Mouse (Mus musculus) limb, embryonic 15.5 days (tissue): Measurements from ENCODE around the gene Cys1. TPM values are rescaled to one million over a fixed set of nuclear protein-coding genes. Genes with fewer than 3 reads are reported as not detected.

Experiments used
- ATAC-seq: fragments of 200-750 bp; cut with Nextera tagmentation; 2 replicates; pipeline ENCODE4 v1.8.0; 2017; ENCODE audit warnings: low read depth, moderate TSS enrichment; ENCODE audit not compliant: insufficient number of reproducible peaks, low FRiP score, low TSS enrichment
- H3K27ac ChIP-seq: fragments of 300-500 bp; sonication (generic); 2 replicates; pipeline ENCODE4 v1.5.1; 2015; ENCODE audit warnings: moderate library complexity, mild to moderate bottlenecking, inconsistent platforms
- H3K27me3 ChIP-seq: fragments of 300-500 bp; sonication (generic); 2 replicates; pipeline ENCODE4 v1.6.1; 2015; ENCODE audit warnings: inconsistent platforms
- H3K36me3 ChIP-seq: fragments of 300-500 bp; sonication (generic); 2 replicates; pipeline ENCODE4 v1.6.1; 2015; ENCODE audit warnings: inconsistent platforms
- H3K4me1 ChIP-seq: fragments of 300-500 bp; sonication (generic); 2 replicates; pipeline ENCODE4 v1.6.1; 2015; ENCODE audit warnings: inconsistent platforms
- H3K4me2 ChIP-seq: fragments of 300-500 bp; sonication (generic); 2 replicates; pipeline ENCODE4 v1.6.1; 2015; ENCODE audit warnings: mild to moderate bottlenecking, inconsistent platforms
- H3K4me3 ChIP-seq: fragments of 300-500 bp; sonication (generic); 2 replicates; pipeline ENCODE4 v1.5.1; 2015; ENCODE audit warnings: mild to moderate bottlenecking, inconsistent platforms
- H3K9ac ChIP-seq: fragments of 300-500 bp; sonication (generic); 2 replicates; pipeline ENCODE4 v1.6.1; 2015; ENCODE audit warnings: inconsistent platforms
- H3K9me3 ChIP-seq: fragments of 300-500 bp; sonication (generic); 2 replicates; pipeline ENCODE4 v1.6.1; 2016; ENCODE audit warnings: inconsistent platforms
- WGBS: fragments of 180-500 bp; shearing (Covaris S2); methylation state at CpG from one replicate; pipeline ENCODE4 v1.1.7; 2015; 5-methylcytosine and 5-hydroxymethylcytosine counted together
- polyA plus RNA-seq: library from polyadenylated mRNA; unstranded; fragments of >200 nt; fragmentation: Nextera tagmentation; extraction: Ambion mirVana; gene quantifications from 2 replicates; pipeline ENCODE4 v1.2.1, GENCODE M21; 2015

Cys1 gene
- polyA plus RNA-seq, 1 experiment from 2014 or later = 8.1 TPM

- WGBS = 35% methylated on average over 16 of the region's 16 CpGs
- no peaks in the 10 kb centered on the region for H3K4me1 ChIP-seq
- H3K27me3 ChIP-seq = 0 out of 2 replicates have a peak, but pooled peaks cover 5% of the 10 kb centered on the region
- H3K4me3 ChIP-seq = no peak overlapping the region
- H3K4me2 ChIP-seq = no peak overlapping the region
- H3K9me3 ChIP-seq = no peaks in the 10 kb centered on the region
- H3K9ac ChIP-seq = no peak overlapping the region
- no peaks in the 10 kb centered on the region for H3K36me3 ChIP-seq
- no peak for ATAC-seq
- H3K27ac ChIP-seq = no peak overlapping the region
These were observed 15.2 kb upstream of the Cys1 start for GRCm38 (mm10) chr12:24696500-24697483.

DNA sequence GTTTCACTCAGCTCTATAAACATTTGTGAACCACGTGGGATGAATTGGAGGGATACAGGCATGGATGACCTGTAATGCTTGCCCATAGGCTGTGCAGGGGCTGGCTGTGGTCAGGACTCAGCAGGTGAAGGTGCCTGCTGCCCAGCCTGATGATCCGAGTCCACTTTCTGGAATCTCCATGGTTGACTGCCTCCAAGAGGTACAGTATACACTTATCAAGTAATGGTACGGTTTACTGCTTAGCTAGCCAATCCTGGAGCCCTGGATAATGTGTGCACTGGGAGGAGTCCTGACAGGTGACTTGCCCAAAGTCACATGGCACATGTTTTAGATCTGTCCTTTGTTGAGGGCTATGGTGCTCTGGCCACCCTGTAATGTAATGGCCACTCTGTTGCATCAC lies 8.7 kb upstream of the Cys1 start:
- Histone ChIP-seq H3K27ac (no peak overlapping the region), H3K27me3 (no peaks in the 10 kb centered on the region), H3K4me1 (no peaks in the 10 kb centered on the region), H3K9ac (no peak overlapping the region), H3K4me3 (no peak overlapping the region), H3K9me3 (no peaks in the 10 kb centered on the region), H3K36me3 (no peaks in the 10 kb centered on the region), H3K4me2 (no peak overlapping the region)
- WGBS = 75% methylated on average over 3 of the region's 3 CpGs
- no peak for ATAC-seq

GRCm38 (mm10) chr12:24686696-24687346 lies 5.2 kb upstream of the Cys1 start:
- no peaks in the 10 kb centered on the region for H3K36me3 ChIP-seq
- H3K27ac ChIP-seq = no peak overlapping the region
- H3K4me2 ChIP-seq = no peak overlapping the region
- 71% methylated on average over 11 of the region's 11 CpGs for WGBS
- no peaks in the 10 kb centered on the region for H3K9me3 ChIP-seq
- H3K27me3 ChIP-seq = no peaks in the 10 kb centered on the region; the same call in 1 of the 2 replicates
- no peak overlapping the region for H3K9ac ChIP-seq
- peaks cover 12% of the 10 kb centered on the region for H3K4me1 ChIP-seq
- H3K4me3 ChIP-seq = no peak overlapping the region
- ATAC-seq = no peak

DNA sequence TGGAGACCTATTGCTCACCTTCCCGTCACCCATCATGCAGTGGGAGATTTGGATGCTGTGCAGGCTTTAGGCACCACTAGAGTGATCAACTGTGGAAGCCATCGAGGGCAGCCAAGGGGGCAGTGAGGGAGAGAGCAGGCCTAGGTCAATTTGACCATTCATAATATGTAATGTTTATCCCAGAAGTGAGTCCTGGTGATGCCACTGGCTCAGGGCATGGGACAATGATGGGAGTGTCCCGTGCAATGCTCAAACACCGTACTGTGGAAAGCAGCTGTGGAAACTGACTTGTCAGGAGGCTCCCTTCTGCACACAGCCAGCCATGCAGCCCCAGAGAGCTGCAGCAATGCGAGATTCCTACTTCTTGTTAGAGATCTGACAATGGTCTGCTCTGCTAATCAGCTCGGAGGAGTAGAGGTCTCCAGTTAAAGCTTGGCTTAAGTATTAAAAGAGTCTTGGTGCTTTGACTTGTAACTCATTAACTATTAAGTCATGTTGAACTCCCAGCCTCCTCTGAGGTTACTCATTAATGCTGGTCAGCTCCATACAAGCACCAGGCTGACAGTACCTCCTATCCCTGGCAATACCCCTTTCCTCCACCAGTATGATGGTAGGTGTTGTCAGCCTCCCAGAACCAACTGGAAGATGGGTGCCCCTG lies 4.6 kb upstream of the Cys1 start:
- Histone ChIP-seq H3K9ac (no peak overlapping the region), H3K27ac (no peak overlapping the region), H3K27me3 (peaks cover 4% of the 10 kb centered on the region; the same call in 1 of the 2 replicates), H3K4me1 (peaks cover 19% of the 10 kb centered on the region), H3K36me3 (no peaks in the 10 kb centered on the region), H3K4me3 (no peak overlapping the region), H3K4me2 (no peak overlapping the region), H3K9me3 (no peaks in the 10 kb centered on the region)
- 71% methylated on average over 6 of the region's 6 CpGs for WGBS
- ATAC-seq = no peak

GRCm38 (mm10) chr12:24683461-24683860 lies 1.8 kb upstream of the Cys1 start:
- 61% methylated on average over 7 of the region's 7 CpGs for WGBS
- no peak for ATAC-seq
- peak overlapping the region; percentile 87 for H3K27ac ChIP-seq
- peaks cover 10% of the 10 kb centered on the region; the same call in 1 of the 2 replicates for H3K27me3 ChIP-seq
- no peak overlapping the region for H3K4me2 ChIP-seq
- no peaks in the 10 kb centered on the region for H3K9me3 ChIP-seq
- H3K4me1 ChIP-seq = peaks cover 35% of the 10 kb centered on the region
- H3K9ac ChIP-seq = no peak overlapping the region
- H3K36me3 ChIP-seq = no peaks in the 10 kb centered on the region
- H3K4me3 ChIP-seq = no peak overlapping the region

DNA sequence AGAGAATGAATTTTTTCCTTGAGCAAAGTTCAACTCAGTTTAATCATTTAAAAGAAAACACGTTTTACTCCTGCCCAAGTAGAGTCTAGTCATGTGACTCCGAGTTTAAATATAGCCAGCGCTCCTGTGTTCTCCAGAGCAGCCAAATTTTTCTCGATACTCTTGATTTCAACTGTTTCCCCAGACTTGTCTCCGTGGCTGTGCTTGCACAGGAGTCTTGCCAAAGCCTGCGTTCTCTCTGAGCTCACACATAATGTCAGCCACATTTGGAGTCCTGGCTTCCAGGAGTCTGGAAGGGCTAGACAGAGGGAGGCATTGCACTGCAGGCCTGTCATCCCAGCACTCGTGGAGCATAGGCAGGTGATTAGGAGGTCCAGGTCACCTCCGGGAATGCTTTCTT lies 950 bp upstream of the Cys1 start:
- Histone ChIP-seq H3K27me3 (peaks cover 10% of the 10 kb centered on the region; the same call in 1 of the 2 replicates), H3K36me3 (no peaks in the 10 kb centered on the region), H3K4me2 (0 out of 2 replicates have a peak overlapping the region, but pooled peaks have one; percentile 0), H3K9me3 (no peaks in the 10 kb centered on the region), H3K27ac (peak overlapping the region; percentile 87), H3K9ac (no peak overlapping the region), H3K4me3 (no peak overlapping the region), H3K4me1 (peaks cover 35% of the 10 kb centered on the region)
- WGBS = 26% methylated on average over 8 of the region's 8 CpGs
- peak; percentile 73 for ATAC-seq

DNA sequence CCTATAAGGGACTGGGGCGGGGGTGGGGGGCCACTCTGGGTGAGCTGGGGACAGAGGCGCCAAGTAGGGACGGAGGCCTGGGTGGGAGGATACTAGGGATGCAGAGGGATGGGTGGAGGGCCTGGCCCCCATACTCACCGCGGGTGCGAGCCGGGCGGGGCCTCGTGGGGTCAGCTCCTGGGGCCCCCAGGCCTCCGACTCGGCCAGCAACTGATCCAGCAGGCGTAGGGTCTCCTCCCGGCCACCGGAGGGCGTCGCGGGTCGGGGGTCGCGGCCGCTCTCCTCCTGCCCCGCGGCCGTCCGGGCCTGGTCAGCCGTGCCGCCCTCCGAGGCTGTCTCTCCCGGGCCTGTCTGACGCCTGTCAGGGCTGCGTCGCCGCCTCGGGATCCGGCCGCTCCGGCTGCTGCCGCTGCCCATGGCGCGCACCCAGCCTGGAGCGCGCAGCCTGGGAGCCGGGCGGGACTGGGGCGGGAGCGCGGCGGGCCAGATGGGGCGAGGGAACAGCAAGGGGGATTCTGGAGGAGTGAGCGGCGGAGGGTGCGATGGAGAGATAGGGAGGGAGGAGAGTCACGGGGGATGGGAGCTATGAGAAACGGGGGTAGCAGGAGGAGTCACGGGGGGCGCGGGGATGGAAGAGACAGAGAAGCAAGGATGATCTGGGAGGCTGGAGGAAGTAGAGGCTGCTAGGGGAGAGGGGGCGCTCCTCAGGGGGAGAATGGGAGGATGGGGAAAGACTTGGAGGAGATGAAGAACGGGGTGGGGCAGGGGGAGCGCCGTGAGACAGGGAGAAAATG lies 924 bp downstream of the Cys1 start:
- H3K4me2 ChIP-seq = peak overlapping the region; percentile 92
- H3K36me3 ChIP-seq = no peaks in the 10 kb centered on the region
- peaks cover 35% of the 10 kb centered on the region for H3K4me1 ChIP-seq
- H3K27ac ChIP-seq = peak overlapping the region; percentile 82
- no peaks in the 10 kb centered on the region for H3K9me3 ChIP-seq
- peaks cover 10% of the 10 kb centered on the region; the same call in 1 of the 2 replicates for H3K27me3 ChIP-seq
- WGBS = 1% methylated on average over 57 of the region's 61 CpGs
- ATAC-seq = 0 out of 2 replicates have a peak, but pooled peaks have one; percentile 52
- peak overlapping the region; percentile 65 for H3K4me3 ChIP-seq
- peak overlapping the region; percentile 71 for H3K9ac ChIP-seq

DNA sequence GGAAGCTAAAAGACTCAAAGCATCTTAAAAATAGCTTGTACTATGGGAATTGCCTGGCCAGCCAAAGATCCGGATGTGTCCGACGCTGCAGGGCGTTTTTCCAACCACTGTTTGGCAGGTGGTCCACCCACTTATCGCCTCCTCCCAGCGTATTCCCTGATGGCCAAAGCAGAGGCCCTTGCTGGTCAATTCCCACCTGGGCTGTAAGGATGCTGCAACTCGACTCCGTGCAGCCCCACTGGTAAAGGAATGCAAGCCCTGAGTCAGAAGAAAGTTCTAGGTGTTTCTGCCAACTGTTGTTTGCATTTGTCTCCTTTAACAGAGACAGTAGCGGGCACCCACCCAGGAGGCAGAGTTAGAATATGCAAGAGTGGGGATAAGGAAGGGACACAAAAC lies 1.5 kb downstream of the Cys1 start:
- H3K9ac ChIP-seq = peak overlapping the region; percentile 71
- WGBS = 6% methylated on average over 9 of the region's 9 CpGs

DNA sequence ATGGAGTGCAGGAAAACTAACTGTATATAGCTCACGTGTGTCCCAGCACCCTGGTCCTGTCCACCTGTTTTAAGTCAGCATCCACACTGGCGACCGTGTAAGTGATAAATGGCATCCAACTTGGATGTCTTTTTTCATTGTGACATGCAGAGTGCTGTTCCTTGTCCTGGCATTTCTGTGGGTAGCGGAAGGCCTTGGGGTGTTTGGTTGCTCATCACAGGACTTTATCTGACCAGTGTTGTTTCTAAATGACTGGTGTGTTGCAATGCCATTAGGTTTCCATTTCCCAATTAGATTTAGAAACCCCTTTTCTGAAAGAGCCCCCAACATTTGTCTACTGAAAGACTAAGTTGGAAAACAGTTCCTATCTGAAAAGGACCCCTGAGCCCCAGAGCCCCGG lies 19.5 kb downstream of the Cys1 start:
- H3K9ac ChIP-seq = no peak overlapping the region
- peaks cover 50% of the 10 kb centered on the region for H3K36me3 ChIP-seq
- H3K27me3 ChIP-seq = no peaks in the 10 kb centered on the region
- H3K4me1 ChIP-seq = no peaks in the 10 kb centered on the region
- WGBS = 82% methylated on average over 5 of the region's 5 CpGs
- no peak overlapping the region for H3K4me2 ChIP-seq
- no peak overlapping the region for H3K4me3 ChIP-seq
- ATAC-seq = no peak
- no peak overlapping the region for H3K27ac ChIP-seq
- H3K9me3 ChIP-seq = no peaks in the 10 kb centered on the region

More for the DNA sequence above, 1.5 kb downstream of the Cys1 start:
- peak overlapping the region; percentile 65 for H3K4me3 ChIP-seq
- peak overlapping the region; percentile 82 for H3K27ac ChIP-seq
- H3K36me3 ChIP-seq = no peaks in the 10 kb centered on the region
- peak overlapping the region; percentile 92 for H3K4me2 ChIP-seq
- H3K27me3 ChIP-seq = peaks cover 10% of the 10 kb centered on the region; the same call in 1 of the 2 replicates
- peaks cover 35% of the 10 kb centered on the region for H3K4me1 ChIP-seq
- ATAC-seq = no peak
- H3K9me3 ChIP-seq = no peaks in the 10 kb centered on the region

DNA sequence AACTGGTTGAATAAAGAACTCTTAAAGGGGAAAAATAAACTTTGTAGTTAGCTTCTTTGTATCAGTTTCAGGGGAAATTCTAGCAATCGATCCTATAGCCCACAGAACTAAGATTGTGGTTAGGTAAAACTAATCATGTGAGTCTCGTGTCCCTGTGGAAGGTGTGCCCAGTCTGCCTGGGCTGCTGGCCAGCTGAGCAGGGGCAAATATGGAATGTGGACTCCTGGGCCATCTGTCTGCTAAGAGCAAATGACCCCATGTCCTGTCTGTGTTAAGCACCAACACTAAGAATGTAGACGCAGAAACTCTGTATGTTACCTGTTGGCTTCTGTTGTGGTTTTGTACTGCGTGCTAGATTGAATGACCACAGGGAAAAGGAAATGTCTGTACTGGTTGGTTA lies 20.5 kb downstream of the Cys1 start:
- 72% methylated on average over 4 of the region's 4 CpGs for WGBS
- ATAC-seq = no peak
- H3K4me2 ChIP-seq = no peak overlapping the region
- no peaks in the 10 kb centered on the region for H3K27me3 ChIP-seq
- no peaks in the 10 kb centered on the region for H3K9me3 ChIP-seq
- H3K4me3 ChIP-seq = no peak overlapping the region
- no peak overlapping the region for H3K27ac ChIP-seq
- H3K36me3 ChIP-seq = peaks cover 55% of the 10 kb centered on the region
- H3K9ac ChIP-seq = no peak overlapping the region
- peaks cover 7% of the 10 kb centered on the region; the same call in 1 of the 2 replicates for H3K4me1 ChIP-seq

DNA sequence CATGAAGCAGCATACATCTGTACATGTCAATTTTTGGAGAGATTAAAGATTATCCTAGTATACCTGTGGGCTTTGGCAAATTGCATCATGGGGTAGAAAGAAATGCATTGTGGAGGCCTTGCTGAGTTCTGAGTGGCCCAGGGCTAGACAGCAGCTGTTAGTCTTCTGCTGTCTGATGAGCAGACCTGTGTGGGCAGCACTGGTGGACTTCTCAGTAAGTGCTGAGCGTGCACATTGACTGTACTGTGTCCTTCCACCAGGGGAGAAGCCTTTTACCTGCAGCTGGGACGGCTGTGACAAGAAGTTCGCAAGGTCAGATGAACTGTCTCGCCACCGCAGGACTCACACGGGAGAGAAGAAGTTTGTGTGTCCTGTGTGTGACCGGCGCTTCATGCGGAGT lies 21.7 kb downstream of the Cys1 start:
- ATAC-seq = no peak
- WGBS = 92% methylated on average over 9 of the region's 9 CpGs
- H3K4me3 ChIP-seq = no peak overlapping the region

More for the DNA sequence above, 21.7 kb downstream of the Cys1 start:
- no peak overlapping the region for H3K9ac ChIP-seq
- H3K27me3 ChIP-seq = no peaks in the 10 kb centered on the region
- peaks cover 9% of the 10 kb centered on the region; the same call in 1 of the 2 replicates for H3K4me1 ChIP-seq
- no peaks in the 10 kb centered on the region for H3K9me3 ChIP-seq
- H3K27ac ChIP-seq = no peak overlapping the region
- peaks cover 63% of the 10 kb centered on the region for H3K36me3 ChIP-seq
- no peak overlapping the region for H3K4me2 ChIP-seq
